Mouse (Mus musculus) liver, adult 2 months (tissue): ENCODE results near the gene Abr. TPM values are rescaled to one million over a fixed set of nuclear protein-coding genes. Genes with fewer than 3 reads are reported as not detected.
A peak's percentile ranks its signal among the peaks of the same experiment; 100 is the strongest.

Experiments used
- DNase-seq: peaks from one replicate; pipeline ENCODE4 v3.0.0-alpha.2; 2011; ENCODE audit warnings: low read depth, low spot score; ENCODE audit errors: extremely low read depth
- H3K27ac ChIP-seq: fragments of 200-500 bp; replicated peaks from 2 replicates; pipeline ENCODE4 v1.5.1; 2012; ENCODE audit warnings: low read depth, mild to moderate bottlenecking, control low read depth, inconsistent platforms, low read length; ENCODE audit not compliant: insufficient read depth
- H3K27me3 ChIP-seq: fragments of 200-500 bp; 2 replicates; pipeline ENCODE4 v1.6.1; 2012; ENCODE audit warnings: mild to moderate bottlenecking, moderate library complexity, low read length, inconsistent platforms; ENCODE audit not compliant: control insufficient read depth, insufficient read depth
- H3K36me3 ChIP-seq: fragments of 200-500 bp; 2 replicates; pipeline ENCODE4 v1.6.1; 2012; ENCODE audit warnings: low read length, inconsistent platforms; ENCODE audit not compliant: control insufficient read depth, insufficient read depth
- H3K4me1 ChIP-seq: fragments of 200-500 bp; 2 replicates; pipeline ENCODE4 v1.6.1; 2011; ENCODE audit warnings: low read length; ENCODE audit not compliant: control insufficient read depth, insufficient read depth
- H3K4me3 ChIP-seq: fragments of 200-500 bp; 2 replicates; pipeline ENCODE4 v1.5.1; 2011; ENCODE audit warnings: low read depth, mild to moderate bottlenecking, control low read depth, low read length, moderate library complexity; ENCODE audit not compliant: insufficient read depth
- H3K79me2 ChIP-seq: fragments of 200-500 bp; 2 replicates; pipeline ENCODE4 v1.6.1; 2012; ENCODE audit warnings: inconsistent platforms, mild to moderate bottlenecking, low read length, moderate library complexity; ENCODE audit not compliant: control insufficient read depth, insufficient read depth
- H3K9ac ChIP-seq: fragments of 200-500 bp; 2 replicates; pipeline ENCODE4 v1.6.1; 2012; ENCODE audit warnings: low read depth, mild to moderate bottlenecking, control low read depth, inconsistent platforms, low read length
- CTCF ChIP-seq: fragments of 200-500 bp; IDR thresholded peaks from 2 replicates; pipeline ENCODE4 v1.5.1; 2011; ENCODE audit warnings: low read depth, low read length, control low read depth
- POLR2A ChIP-seq: fragments of 200-500 bp; IDR thresholded peaks from 2 replicates; pipeline ENCODE4 v1.6.1; 2011; ENCODE audit warnings: low read length, control low read depth; ENCODE audit not compliant: insufficient read depth; ENCODE audit errors: extremely low read depth
- WGBS: fragments of 180-500 bp; shearing (Covaris S2); methylation state at CpG from one replicate; pipeline ENCODE4 v1.1.7; 2018; 5-methylcytosine and 5-hydroxymethylcytosine counted together
- polyA plus RNA-seq: library from polyadenylated mRNA; depleted of rRNA; stranded (reverse); fragments of >200 nt; gene quantifications from 2 replicates; pipeline ENCODE4 v1.2.3, GENCODE M21; 2012
- total RNA-seq: library from RNA; depleted of rRNA; stranded (reverse); fragments of >200 nt; gene quantifications from 2 replicates; pipeline ENCODE4 v1.2.3, GENCODE M21; 2014

The Abr gene
- total and polyA plus RNA-seq, 2 experiments, result 3.3 to 3.9 TPM

DNA sequence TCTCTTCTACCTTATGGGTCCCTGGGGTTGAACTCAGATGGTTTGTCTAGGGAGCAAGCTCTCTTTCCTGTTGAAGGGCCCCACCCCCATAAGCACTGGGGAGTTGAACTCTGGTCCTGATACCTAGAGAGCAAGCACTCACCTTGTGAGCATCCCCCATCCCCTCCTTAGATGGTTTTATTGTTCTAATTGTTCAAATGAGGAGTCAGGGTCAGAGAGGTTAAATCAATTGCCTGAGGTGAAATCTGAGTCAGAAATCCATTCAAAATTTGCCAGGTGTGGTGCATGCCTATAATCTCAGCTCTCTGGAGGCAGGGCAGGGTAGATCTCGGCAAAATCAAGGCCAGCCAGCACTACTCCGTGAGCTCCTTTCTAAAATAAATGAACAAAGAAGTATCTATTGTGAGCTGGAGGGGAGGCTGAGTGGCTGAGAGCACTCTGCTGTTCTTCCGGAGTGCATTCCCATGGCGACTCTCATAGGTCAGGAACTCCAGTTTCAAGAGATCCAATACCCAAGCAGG is 35.4 kb upstream of the Abr start:
- H3K9ac ChIP-seq, result no peak overlapping the region
- no peaks in the 10 kb centered on the region for H3K36me3 ChIP-seq
- H3K79me2 ChIP-seq, result no peaks in the 10 kb centered on the region
- DNase-seq, result no peak
- 66% methylated on average over 4 of the region's 4 CpGs for WGBS
- H3K27ac ChIP-seq, result no peak overlapping the region
- H3K27me3 ChIP-seq, result no peaks in the 10 kb centered on the region
- no peaks in the 10 kb centered on the region for H3K4me1 ChIP-seq
- no peak overlapping the region for H3K4me3 ChIP-seq
- TF ChIP-seq POLR2A, result no peak
- TF ChIP-seq CTCF, result no peak

DNA sequence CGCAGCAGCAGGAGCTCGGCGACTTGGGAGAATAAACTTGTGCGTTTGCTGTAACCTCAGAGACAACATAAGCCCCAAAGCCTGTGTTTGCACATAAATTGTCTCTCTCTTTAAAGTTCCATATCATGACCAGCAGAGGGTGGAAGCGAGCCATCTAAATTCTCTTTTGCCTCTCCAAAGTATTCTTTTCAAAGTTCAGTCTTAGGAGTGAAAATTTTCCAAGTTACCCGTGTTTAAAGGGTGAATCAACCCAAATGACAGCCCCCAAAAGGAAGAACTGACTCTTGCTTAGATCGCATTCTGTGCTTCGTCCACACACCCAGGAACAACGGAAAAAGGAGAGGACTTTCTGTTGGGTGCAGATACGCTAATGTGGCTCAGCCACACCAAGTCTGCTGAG is 33.0 kb upstream of the Abr start:
- Histone ChIP-seq H3K27me3 (no peaks in the 10 kb centered on the region), H3K4me3 (no peak overlapping the region), H3K36me3 (no peaks in the 10 kb centered on the region), H3K27ac (no peak overlapping the region), H3K4me1 (no peaks in the 10 kb centered on the region), H3K79me2 (no peaks in the 10 kb centered on the region), H3K9ac (no peak overlapping the region)
- TF ChIP-seq CTCF, result no peak
- TF ChIP-seq POLR2A, result no peak
- WGBS, result 9% methylated on average over 10 of the region's 10 CpGs
- peak; percentile 26 for DNase-seq

GRCm38 (mm10) chr11:76652838-76653334 is 30.8 kb upstream of the Abr start:
- Histone ChIP-seq H3K9ac (no peak overlapping the region), H3K4me3 (no peak overlapping the region), H3K27me3 (no peaks in the 10 kb centered on the region), H3K79me2 (no peaks in the 10 kb centered on the region), H3K4me1 (no peaks in the 10 kb centered on the region), H3K36me3 (no peaks in the 10 kb centered on the region), H3K27ac (no peak overlapping the region)
- DNase-seq, result no peak
- 66% methylated on average over 3 of the region's 3 CpGs for WGBS
- no peak for TF ChIP-seq POLR2A
- TF ChIP-seq CTCF, result no peak

- no peaks in the 10 kb centered on the region for H3K4me1 ChIP-seq
- WGBS, result 64% methylated on average over 14 of the region's 14 CpGs
- no peaks in the 10 kb centered on the region for H3K79me2 ChIP-seq
- no peak overlapping the region for H3K4me3 ChIP-seq
- no peaks in the 10 kb centered on the region for H3K27me3 ChIP-seq
- no peak overlapping the region for H3K9ac ChIP-seq
- no peak for DNase-seq
- no peak for TF ChIP-seq CTCF
- TF ChIP-seq POLR2A, result no peak
- H3K36me3 ChIP-seq, result no peaks in the 10 kb centered on the region
- no peak overlapping the region for H3K27ac ChIP-seq
These were observed 28.9 kb upstream of the Abr start for GRCm38 (mm10) chr11:76650862-76651560.

GRCm38 (mm10) chr11:76647500-76647899 is 25.4 kb upstream of the Abr start:
- Histone ChIP-seq H3K27me3 (no peaks in the 10 kb centered on the region), H3K36me3 (no peaks in the 10 kb centered on the region), H3K79me2 (no peaks in the 10 kb centered on the region), H3K4me3 (no peak overlapping the region), H3K27ac (no peak overlapping the region), H3K4me1 (no peaks in the 10 kb centered on the region), H3K9ac (no peak overlapping the region)
- TF ChIP-seq POLR2A, result no peak
- peak; percentile 90 for TF ChIP-seq CTCF
- DNase-seq, result peak; percentile 35
- 9% methylated on average over 9 of the region's 9 CpGs for WGBS

- no peak overlapping the region for H3K27ac ChIP-seq
- TF ChIP-seq POLR2A (no peak), CTCF (no peak)
- H3K27me3 ChIP-seq, result no peaks in the 10 kb centered on the region
- H3K4me1 ChIP-seq, result no peaks in the 10 kb centered on the region
- H3K9ac ChIP-seq, result no peak overlapping the region
- 22% methylated on average over 7 of the region's 7 CpGs for WGBS
- H3K36me3 ChIP-seq, result no peaks in the 10 kb centered on the region
- H3K4me3 ChIP-seq, result no peak overlapping the region
- H3K79me2 ChIP-seq, result no peaks in the 10 kb centered on the region
- no peak for DNase-seq
These were observed 24.9 kb upstream of the Abr start for GRCm38 (mm10) chr11:76647062-76647461.
